Mouse (Mus musculus) right cerebral cortex, postnatal 10 days (tissue): ENCODE results near the gene Stk32c.

Experiments used
- DNase-seq, 2 experiments: peaks; one replicate each; pipeline ENCODE4 v3.0.0; 2021; ENCODE audit warnings: low spot score in 2 of 2

The Stk32c gene

GRCm38 (mm10) chr7:139228447-139229171 lies 15.5 kb upstream of the Stk32c start:
- no peak for DNase-seq

DNA sequence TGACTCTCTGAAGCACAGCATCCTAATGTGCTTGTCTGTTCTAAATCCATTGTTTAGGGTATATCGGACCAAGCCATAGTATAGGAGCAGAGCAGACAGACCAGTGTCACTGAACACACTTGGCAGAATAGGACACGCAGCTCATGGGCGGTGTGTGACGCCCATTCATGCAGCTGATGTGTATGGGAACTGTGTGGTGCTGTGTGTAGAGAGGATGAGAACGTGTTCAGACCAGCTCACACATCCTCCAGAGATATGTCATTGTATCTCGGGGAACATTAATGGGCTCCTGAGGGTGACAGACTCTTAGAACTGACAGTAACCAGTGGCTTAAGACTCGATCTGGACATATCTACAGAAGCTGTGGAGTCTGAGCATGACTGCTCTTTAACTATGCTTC lies 13.3 kb upstream of the Stk32c start:
- peak in 1 of 2 experiments; percentile 9 for DNase-seq

- DNase-seq, result peak in 1 of 2 experiments; percentile 27
Observed at GRCm38 (mm10) chr7:139224725-139225124, 11.6 kb upstream of the Stk32c start.

- DNase-seq, result peak in 1 of 2 experiments; percentile 7
Observed at GRCm38 (mm10) chr7:139224070-139224469, 11.0 kb upstream of the Stk32c start.

- peak in 1 of 2 experiments; percentile 11 for DNase-seq
Observed at GRCm38 (mm10) chr7:139222341-139222740, 9.2 kb upstream of the Stk32c start.

DNA sequence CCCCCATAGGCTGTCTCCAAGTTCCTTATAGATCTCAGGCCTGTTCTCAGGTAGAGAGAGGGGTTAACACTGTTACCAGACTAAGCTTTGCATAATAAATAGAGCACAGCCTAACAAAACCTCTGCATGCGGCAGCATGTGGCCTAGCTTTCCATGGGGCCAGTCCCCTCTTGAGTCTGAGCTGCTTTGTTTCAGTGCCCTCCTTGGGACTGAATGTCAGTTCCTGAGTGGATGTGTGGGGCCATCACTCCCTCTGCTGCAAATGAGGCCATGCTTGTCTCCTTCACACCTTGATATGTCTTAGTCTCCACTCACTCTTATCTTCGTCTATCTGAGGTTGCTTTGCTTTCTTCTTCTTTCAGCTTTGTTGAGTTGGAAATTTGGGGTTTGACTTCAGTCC lies 8.7 kb upstream of the Stk32c start:
- no peak for DNase-seq

GRCm38 (mm10) chr7:139221072-139221471 lies 8.0 kb upstream of the Stk32c start:
- DNase-seq, result peak in 1 of 2 experiments; percentile 12

DNA sequence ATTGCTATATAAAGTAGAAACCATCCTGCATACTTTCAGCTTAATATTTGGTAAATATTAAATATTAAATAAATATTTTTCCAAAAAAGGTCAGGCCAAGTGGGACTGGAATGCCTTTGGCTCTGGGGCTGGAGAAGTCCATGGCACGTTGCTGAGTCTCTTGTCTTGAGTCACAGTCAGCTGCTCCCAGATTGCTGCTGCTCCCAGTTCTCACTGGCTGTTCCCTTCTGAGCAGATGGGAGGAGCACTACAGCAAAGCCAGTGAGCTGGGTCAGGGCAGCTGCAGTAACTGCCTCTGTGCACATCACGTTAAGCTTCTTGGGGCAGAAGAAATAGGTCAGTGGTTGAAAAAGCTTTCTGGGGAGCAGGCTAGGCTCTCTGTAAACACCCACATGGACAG lies 7.2 kb upstream of the Stk32c start:
- peak in 1 of 2 experiments; percentile 16 for DNase-seq

DNA sequence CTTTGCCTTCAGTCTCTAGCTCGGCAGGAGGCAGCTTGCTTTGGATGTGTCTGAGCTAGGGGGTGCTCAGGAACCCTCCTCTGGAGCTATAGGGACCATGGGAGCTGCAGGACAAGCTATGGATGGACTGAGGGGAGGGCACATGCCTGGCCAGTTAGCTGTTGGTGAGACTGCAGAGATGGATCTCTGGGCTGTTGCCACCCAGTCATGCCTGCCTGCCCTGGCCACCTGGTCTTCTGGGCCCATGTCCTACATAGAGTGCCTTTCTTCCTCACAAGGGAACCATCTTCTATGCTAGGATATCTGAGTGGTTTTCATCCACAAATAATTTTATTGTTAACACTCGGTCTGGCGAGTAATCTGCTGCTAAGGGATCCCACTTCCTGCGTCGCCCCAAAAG lies 6.4 kb upstream of the Stk32c start:
- DNase-seq, result peak in 1 of 2 experiments; percentile 16

- peak in 1 of 2 experiments; percentile 68 for DNase-seq
Observed at GRCm38 (mm10) chr7:139218641-139219415, 5.7 kb upstream of the Stk32c start.

DNA sequence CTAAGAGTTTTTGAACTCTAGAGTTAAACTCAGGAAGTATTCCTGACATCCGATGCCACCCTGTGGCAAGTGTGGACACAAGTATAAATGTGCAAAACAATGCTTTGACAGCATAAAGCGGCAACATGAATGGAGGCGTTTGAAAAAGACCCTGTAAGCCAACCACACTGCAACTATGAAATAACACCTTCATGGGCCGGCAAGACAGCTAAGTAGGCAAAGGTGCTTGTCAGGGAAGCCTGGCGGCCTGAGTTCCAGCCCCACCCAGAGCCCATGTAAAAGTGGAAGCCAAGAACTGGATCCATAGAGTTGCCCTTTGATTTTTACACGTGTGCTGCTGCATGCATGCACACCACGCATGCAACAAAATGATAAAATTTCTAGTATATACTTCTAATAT lies 3.9 kb upstream of the Stk32c start:
- peak in 1 of 2 experiments; percentile 13 for DNase-seq

- DNase-seq, result peak in 1 of 2 experiments; percentile 16
Observed at GRCm38 (mm10) chr7:139216464-139216863, 3.4 kb upstream of the Stk32c start.

GRCm38 (mm10) chr7:139215946-139216345 lies 2.8 kb upstream of the Stk32c start:
- DNase-seq, result peak in 1 of 2 experiments; percentile 13

DNA sequence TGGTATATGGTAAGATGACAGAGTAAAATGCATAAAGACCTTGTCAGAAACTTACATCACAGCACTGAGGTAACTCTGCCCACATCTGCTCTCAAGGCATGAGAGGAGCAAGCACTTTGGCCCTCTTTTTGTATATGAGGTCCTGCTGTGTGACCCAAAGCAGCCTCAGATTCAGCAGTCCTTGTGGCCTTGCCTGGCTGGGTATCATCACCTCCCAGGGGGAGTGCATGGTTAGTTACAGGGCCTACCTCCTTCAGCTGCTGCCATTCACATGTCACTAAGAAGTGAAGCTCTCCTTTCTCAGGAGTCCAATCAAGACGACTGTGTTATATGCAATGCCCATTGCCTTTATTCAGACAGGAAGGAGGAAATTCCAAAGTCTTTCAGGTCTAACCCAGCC lies 2.4 kb upstream of the Stk32c start:
- peak in 1 of 2 experiments; percentile 14 for DNase-seq

DNA sequence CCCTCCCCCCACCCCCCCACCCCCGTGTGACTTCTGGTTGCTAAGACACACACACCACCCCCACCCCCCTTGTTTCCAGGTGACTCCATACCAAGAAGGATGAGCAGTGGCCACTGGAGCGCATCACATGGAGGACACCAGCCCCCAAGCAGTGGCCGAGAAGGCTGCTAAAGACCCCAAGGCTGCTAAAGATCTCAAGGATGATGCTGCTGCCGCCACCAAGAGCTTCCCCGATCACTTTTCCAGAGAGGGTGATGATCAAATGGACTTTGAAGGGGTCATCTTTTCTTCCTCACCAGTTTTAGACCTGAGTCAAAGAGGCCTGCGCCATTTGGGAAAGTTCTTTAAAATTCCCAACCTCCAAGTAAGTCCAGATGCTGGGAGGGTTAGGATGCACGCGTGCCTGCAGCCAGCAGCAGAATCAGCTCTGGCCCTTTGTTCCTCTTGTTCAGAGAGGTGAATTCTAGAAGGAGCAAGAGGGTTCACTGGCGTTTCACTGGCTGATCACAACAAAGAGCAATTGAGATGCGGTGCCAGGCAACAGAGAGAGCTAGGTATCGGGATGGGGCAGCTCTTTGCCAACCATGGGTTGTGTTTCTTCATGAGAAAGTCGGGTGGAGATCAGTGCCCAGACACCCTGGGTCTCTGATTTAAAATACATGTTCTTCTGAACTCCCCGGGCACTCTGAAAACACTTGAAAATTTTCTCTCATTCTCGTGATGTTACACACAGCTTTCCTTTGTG lies 1.7 kb upstream of the Stk32c start:
- peak in 1 of 2 experiments; percentile 20 for DNase-seq

GRCm38 (mm10) chr7:139214160-139214559 lies 1.1 kb upstream of the Stk32c start:
- peak in 1 of 2 experiments; percentile 14 for DNase-seq

GRCm38 (mm10) chr7:139213751-139214150 lies 644 bp upstream of the Stk32c start:
- peak in 1 of 2 experiments; percentile 17 for DNase-seq

DNA sequence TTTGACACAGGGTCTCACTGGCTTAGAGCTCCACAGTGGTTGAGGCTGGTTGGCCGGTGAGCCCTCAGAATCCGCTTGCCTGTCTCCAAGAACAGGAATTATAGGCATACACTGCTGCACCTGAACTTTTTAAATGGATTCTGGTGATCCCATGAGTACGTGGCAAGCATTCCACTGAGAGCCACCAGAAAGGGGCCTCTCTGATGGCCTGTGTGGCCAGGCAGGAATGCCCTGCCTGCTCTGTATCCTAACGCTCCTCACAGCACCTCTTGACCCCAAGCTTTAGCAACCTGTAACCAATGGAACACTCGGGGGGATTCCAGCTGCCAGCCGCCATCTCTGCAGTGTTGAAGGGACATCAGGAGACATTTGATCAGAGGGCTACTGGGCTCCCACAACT lies 1.3 kb downstream of the Stk32c start:
- DNase-seq, result peak in 1 of 2 experiments; percentile 18

DNA sequence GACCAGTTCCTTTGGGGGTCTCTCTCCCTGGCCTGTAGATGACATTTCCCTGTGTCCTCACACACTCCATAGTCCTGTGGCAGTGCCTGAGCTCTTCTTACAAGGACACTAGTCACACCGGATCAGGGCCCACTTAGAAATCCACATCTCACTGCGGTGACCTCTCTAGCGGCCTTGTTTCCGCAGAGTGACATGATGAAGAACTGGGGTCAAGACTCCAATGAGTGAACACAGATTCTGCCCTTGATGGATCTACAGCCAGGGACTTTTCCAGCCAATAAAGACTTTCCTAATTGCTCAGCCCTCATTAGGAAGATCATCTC lies 4.4 kb downstream of the Stk32c start:
- DNase-seq, result peak in 1 of 2 experiments; percentile 14

- peak in 1 of 2 experiments; percentile 33 for DNase-seq
Observed at GRCm38 (mm10) chr7:139208023-139208772, 4.9 kb downstream of the Stk32c start.

DNA sequence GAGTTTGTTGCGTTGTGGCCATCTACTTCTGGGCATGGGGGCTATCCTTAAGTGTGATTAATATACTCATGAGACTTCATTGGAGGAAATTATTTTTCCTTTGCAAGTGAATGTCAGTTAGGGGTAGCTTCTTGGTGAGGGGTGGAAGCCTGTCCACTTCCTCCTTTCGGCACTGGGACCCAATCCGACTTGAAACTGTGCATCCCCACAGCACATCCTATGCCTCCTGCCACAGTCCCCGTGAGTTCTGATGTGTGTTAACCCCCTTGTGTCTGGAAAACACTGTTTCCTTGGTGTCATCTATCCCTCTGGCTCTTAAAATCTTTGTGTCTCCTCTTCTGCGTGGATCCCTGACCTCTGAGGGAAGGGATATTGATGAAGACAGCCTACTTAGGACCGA lies 11.9 kb downstream of the Stk32c start:
- peak in 1 of 2 experiments; percentile 5 for DNase-seq
